Mouse (Mus musculus) ZHBTc4 (cell line): ENCODE measurements at regions not wholly inside any gene's neighbourhood (a gene's known extent, or its start where the extent isn't known, plus 50 kb on each side); places are given as distances from the start of the nearest gene placed in this dataset.
A peak's percentile ranks its signal among the peaks of the same experiment; 100 is the strongest.
"Not testable (repeated sequence)": the region's sequence is repeated elsewhere in the genome, so short reads cannot be mapped to it uniquely, and the experiment has no call there.

ENCODE experiments used
- DNase-seq: peaks from one replicate; pipeline ENCODE4 v3.0.0-alpha.2; 2011; ENCODE audit warnings: low read depth, low spot score

GRCm38 (mm10) chr8:103793331-103793730 is 308.1 kb upstream of the Cdh5 start:
- no peak for DNase-seq

GRCm38 (mm10) chr8:103798630-103799029 is 302.8 kb upstream of the Cdh5 start:
- DNase-seq: not testable (repeated sequence)

GRCm38 (mm10) chr8:103808171-103808570 is 293.3 kb upstream of the Cdh5 start:
- no peak for DNase-seq

GRCm38 (mm10) chr8:103808580-103808979 is 292.8 kb upstream of the Cdh5 start:
- no peak for DNase-seq

GRCm38 (mm10) chr8:103809140-103809539 is 292.3 kb upstream of the Cdh5 start:
- DNase-seq: no peak

- no peak for DNase-seq
Measured at GRCm38 (mm10) chr8:103813954-103814591, 287.4 kb upstream of the Cdh5 start.

- no peak for DNase-seq
Measured at GRCm38 (mm10) chr8:103816101-103816894, 285.1 kb upstream of the Cdh5 start.

DNA sequence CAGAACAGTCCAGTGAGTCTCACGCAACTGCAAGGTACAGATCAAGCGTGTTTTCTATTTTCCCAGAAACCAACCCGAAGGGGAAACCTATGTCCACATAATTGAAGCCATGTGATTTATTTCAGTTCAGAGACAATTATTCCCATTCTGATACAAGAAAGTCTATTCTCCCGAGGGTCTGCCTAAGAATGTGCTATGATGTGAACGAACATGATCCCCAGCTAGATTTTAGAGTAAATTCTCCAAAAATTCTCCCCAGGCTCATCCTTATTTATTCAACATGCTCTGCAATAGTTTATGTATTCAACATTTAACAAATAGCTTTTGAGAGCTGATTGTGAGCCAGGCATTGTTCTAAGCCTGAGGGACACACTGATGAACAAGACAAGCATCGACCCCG is 277.9 kb upstream of the Cdh5 start:
- no peak for DNase-seq

DNA sequence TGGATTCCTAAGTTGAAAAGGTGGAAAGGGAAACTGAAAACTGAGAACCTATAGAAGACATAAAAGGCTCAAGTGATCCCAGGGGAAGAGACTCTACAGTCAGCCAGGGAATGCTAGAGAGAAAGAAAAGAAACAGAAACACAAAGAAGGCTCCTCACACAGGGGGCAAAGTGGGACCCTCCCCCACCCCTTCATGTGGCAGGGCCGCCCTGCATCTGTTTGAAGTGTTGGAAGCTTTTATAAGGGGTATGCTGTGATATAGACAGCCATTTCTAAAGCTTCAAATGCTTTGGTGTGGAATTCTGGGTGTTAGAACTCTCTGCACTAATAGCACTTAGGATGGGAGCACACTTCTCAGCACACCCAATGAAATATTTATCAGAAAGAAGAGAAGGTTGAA is 276.7 kb upstream of the Cdh5 start:
- DNase-seq: no peak

DNA sequence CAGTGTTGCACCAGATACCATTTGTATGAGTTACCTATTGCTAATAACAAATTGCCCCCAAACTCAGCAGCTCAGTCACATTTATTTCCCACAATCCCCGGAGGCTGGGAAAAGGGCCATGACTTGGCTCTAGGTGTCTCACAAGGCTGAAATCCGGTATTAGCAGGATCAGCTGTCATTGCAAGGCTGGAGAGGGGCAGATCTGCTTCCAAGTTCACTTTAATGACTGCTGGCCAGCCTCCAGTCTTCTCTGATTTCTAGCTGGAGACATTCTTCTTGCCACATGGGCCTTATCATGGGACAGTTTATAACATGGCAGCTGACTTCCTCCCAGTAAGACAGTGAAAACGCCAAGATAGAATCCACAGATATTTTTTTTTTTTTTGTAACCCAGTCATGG is 276.1 kb upstream of the Cdh5 start:
- no peak for DNase-seq

- no peak for DNase-seq
Measured at GRCm38 (mm10) chr8:103830416-103830815, 271.0 kb upstream of the Cdh5 start.

- no peak for DNase-seq
Measured at GRCm38 (mm10) chr8:103839990-103840389, 261.4 kb upstream of the Cdh5 start.

- DNase-seq: no peak
Measured at GRCm38 (mm10) chr8:103845964-103846363, 255.5 kb upstream of the Cdh5 start.

DNA sequence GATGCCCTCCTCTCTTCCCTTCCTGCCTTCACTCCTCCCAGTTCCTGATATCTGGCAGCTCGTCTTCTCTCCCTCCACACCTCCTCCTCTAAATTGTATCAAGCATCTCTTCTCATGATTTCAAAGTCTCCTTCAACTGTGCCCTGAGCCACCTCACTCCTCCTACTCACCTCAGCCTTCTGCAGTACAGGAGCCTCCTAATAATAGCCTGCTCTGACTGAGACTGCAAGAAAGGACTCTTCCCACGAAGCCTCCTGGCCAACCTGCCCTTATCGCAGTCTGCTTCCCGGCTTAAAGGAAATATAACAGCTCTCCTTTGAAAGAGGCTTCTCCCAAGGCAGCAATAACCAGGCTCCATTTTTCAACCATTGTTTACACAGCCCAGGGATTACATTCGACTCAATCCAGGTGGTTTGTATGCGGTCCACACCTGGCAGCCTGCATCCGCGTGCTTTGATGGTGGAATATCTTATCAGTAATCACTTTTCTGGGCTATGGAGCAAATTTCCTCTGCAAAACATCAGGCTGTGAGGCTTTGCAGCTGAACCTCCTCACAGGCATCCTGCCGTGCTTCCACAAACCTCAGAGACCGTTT is 254.9 kb upstream of the Cdh5 start:
- no peak for DNase-seq

- no peak for DNase-seq
Measured at GRCm38 (mm10) chr8:103849785-103850184, 251.6 kb upstream of the Cdh5 start.

DNA sequence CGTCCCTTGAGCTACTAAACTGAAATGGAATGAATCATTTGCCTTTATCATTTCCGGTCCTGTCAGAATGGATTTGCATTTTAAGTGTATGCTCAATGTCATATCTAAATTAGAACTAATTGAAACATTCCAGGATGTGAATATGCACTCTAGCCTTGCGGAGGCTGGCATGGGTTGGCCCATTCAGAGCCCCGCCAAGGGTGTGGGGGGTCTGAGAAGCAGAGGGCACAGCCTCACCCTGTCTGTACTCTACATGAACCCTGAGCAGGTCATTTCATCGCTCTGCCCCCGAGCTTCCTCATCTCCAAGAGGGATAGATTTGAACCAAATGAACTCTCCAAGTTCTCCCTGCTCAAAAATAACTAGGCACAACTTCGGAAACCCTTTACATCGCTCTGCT is 250.1 kb upstream of the Cdh5 start:
- DNase-seq: no peak

GRCm38 (mm10) chr8:103853048-103853447 is 248.4 kb upstream of the Cdh5 start:
- DNase-seq: no peak

DNA sequence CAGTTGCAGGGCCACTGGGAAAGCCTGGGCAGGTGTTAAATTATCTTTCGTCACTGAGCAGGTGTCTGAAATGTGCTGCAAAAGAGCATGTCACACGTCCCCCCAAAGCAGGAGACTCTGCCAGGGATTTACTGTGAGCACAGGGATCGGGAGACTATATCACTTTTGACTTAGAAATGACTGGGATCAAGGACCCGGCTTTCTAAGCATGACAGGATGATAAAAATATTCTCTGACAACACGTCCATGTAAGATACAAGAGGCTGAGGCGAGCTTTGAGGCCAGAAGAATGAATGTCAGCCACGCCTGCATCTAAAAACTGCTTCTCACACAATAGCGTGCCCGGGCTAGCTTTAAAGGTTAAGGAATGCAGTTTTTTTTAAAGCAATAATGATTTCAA is 246.1 kb upstream of the Cdh5 start:
- no peak for DNase-seq

- DNase-seq: no peak
Measured at GRCm38 (mm10) chr8:103859130-103859529, 242.3 kb upstream of the Cdh5 start.

GRCm38 (mm10) chr8:103873598-103874502 is 227.6 kb upstream of the Cdh5 start:
- peak; percentile 78 for DNase-seq

DNA sequence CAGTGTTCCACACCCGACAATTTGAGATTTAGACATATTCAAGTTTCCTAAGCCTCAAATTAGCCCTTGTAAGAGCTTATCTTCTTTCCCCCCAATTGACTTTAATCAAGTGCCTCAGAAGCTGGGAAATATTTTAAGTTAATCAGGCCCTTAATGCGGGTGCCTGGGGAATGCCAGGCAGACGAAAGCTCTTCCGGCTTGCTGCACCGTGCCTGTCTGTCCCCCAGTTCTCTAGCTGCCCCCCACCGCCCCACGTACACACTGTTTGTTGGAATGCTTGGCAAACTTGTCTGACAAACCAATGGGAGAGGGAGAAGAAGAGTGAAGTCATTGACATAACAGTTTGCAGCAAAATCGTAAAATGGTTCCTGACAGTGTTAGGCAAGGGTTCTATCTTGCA is 226.9 kb upstream of the Cdh5 start:
- DNase-seq: no peak

DNA sequence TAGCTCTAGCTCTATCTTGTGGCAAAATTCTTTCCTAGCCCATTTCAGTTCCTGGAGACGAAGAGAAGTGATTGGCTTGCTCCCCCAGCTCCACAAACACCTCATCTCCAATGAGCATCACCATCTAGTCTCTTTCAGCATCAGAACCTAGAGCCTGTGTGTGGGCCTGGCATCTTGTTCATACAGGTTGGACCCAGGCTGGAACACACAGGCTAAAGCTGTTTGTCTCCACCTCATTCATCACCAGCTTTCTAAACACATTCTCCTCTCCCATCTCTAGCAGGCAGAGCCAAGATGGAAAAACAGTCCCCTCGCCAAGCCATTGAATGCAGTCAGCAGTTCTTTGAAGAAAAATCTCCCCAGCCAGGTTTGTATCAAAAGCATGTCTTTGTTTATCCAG is 221.9 kb upstream of the Cdh5 start:
- no peak for DNase-seq
